Mouse (Mus musculus) liver, adult 2 months (tissue): ENCODE results near the gene Icam1. TPM values are rescaled to one million over a fixed set of nuclear protein-coding genes. Genes with fewer than 3 reads are reported as not detected.

Experiments used
- DNase-seq: peaks from one replicate; pipeline ENCODE4 v3.0.0-alpha.2; 2011; ENCODE audit warnings: low read depth, low spot score; ENCODE audit errors: extremely low read depth
- H3K27ac ChIP-seq: fragments of 200-500 bp; replicated peaks from 2 replicates; pipeline ENCODE4 v1.5.1; 2012; ENCODE audit warnings: low read depth, mild to moderate bottlenecking, control low read depth, inconsistent platforms, low read length; ENCODE audit not compliant: insufficient read depth
- H3K27me3 ChIP-seq: fragments of 200-500 bp; 2 replicates; pipeline ENCODE4 v1.6.1; 2012; ENCODE audit warnings: mild to moderate bottlenecking, moderate library complexity, low read length, inconsistent platforms; ENCODE audit not compliant: control insufficient read depth, insufficient read depth
- H3K36me3 ChIP-seq: fragments of 200-500 bp; 2 replicates; pipeline ENCODE4 v1.6.1; 2012; ENCODE audit warnings: low read length, inconsistent platforms; ENCODE audit not compliant: control insufficient read depth, insufficient read depth
- H3K4me1 ChIP-seq: fragments of 200-500 bp; 2 replicates; pipeline ENCODE4 v1.6.1; 2011; ENCODE audit warnings: low read length; ENCODE audit not compliant: control insufficient read depth, insufficient read depth
- H3K4me3 ChIP-seq: fragments of 200-500 bp; 2 replicates; pipeline ENCODE4 v1.5.1; 2011; ENCODE audit warnings: low read depth, mild to moderate bottlenecking, control low read depth, low read length, moderate library complexity; ENCODE audit not compliant: insufficient read depth
- H3K79me2 ChIP-seq: fragments of 200-500 bp; 2 replicates; pipeline ENCODE4 v1.6.1; 2012; ENCODE audit warnings: inconsistent platforms, mild to moderate bottlenecking, low read length, moderate library complexity; ENCODE audit not compliant: control insufficient read depth, insufficient read depth
- H3K9ac ChIP-seq: fragments of 200-500 bp; 2 replicates; pipeline ENCODE4 v1.6.1; 2012; ENCODE audit warnings: low read depth, mild to moderate bottlenecking, control low read depth, inconsistent platforms, low read length
- CTCF ChIP-seq: fragments of 200-500 bp; IDR thresholded peaks from 2 replicates; pipeline ENCODE4 v1.5.1; 2011; ENCODE audit warnings: low read depth, low read length, control low read depth
- POLR2A ChIP-seq: fragments of 200-500 bp; IDR thresholded peaks from 2 replicates; pipeline ENCODE4 v1.6.1; 2011; ENCODE audit warnings: low read length, control low read depth; ENCODE audit not compliant: insufficient read depth; ENCODE audit errors: extremely low read depth
- WGBS: fragments of 180-500 bp; shearing (Covaris S2); methylation state at CpG from one replicate; pipeline ENCODE4 v1.1.7; 2018; 5-methylcytosine and 5-hydroxymethylcytosine counted together
- polyA plus RNA-seq: library from polyadenylated mRNA; depleted of rRNA; stranded (reverse); fragments of >200 nt; gene quantifications from 2 replicates; pipeline ENCODE4 v1.2.3, GENCODE M21; 2012
- total RNA-seq: library from RNA; depleted of rRNA; stranded (reverse); fragments of >200 nt; gene quantifications from 2 replicates; pipeline ENCODE4 v1.2.3, GENCODE M21; 2014

The Icam1 gene
- total and polyA plus RNA-seq, 2 experiments: 8.6 to 11.6 TPM

GRCm38 (mm10) chr9:21022288-21022687 is 6.5 kb downstream of the Icam1 start:
- Histone ChIP-seq H3K4me3 (no peak overlapping the region), H3K9ac (no peak overlapping the region), H3K79me2 (no peaks in the 10 kb centered on the region), H3K27ac (no peak overlapping the region), H3K27me3 (no peaks in the 10 kb centered on the region), H3K4me1 (0 out of 2 replicates have a peak, but pooled peaks cover under 1% of the 10 kb centered on the region), H3K36me3 (peaks cover 12% of the 10 kb centered on the region)
- TF ChIP-seq CTCF (no peak), POLR2A (no peak)
- 50% methylated on average over 6 of the region's 6 CpGs for WGBS
- no peak for DNase-seq

GRCm38 (mm10) chr9:21022726-21023125 is 6.9 kb downstream of the Icam1 start:
- H3K27me3 ChIP-seq: no peaks in the 10 kb centered on the region
- WGBS: 80% methylated on average over 1 of the region's 1 CpGs

GRCm38 (mm10) chr9:21025258-21025810 is 9.5 kb downstream of the Icam1 start:
- H3K9ac ChIP-seq: no peak overlapping the region
- 84% methylated on average over 19 of the region's 19 CpGs for WGBS

More at GRCm38 (mm10) chr9:21022726-21023125, 6.9 kb downstream of the Icam1 start:
- no peaks in the 10 kb centered on the region for H3K4me1 ChIP-seq
- H3K4me3 ChIP-seq: no peak overlapping the region
- no peak overlapping the region for H3K9ac ChIP-seq
- TF ChIP-seq CTCF (peak; percentile 11; the same call in 1 of the 2 replicates), POLR2A (no peak)
- DNase-seq: no peak
- H3K79me2 ChIP-seq: no peaks in the 10 kb centered on the region
- no peak overlapping the region for H3K27ac ChIP-seq
- H3K36me3 ChIP-seq: peaks cover 14% of the 10 kb centered on the region

DNA sequence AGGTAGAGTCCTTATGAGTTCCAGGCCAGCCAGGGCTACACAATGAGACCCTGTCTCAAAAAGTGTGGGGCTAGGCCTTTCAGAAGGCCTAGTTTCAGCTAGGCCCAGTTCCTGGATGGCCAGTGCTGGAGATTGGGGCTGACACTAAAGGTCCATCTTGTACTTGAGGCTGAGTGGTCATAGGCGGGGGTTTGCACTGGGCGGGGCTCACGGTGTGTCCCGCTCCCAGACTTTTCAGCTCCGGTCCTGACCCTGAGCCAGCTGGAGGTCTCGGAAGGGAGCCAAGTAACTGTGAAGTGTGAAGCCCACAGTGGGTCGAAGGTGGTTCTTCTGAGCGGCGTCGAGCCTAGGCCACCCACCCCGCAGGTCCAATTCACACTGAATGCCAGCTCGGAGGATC is 11.1 kb downstream of the Icam1 start:
- Histone ChIP-seq H3K79me2 (no peaks in the 10 kb centered on the region), H3K27me3 (no peaks in the 10 kb centered on the region), H3K27ac (no peak overlapping the region), H3K9ac (no peak overlapping the region), H3K4me3 (no peak overlapping the region), H3K4me1 (peaks cover 15% of the 10 kb centered on the region), H3K36me3 (peaks cover 2% of the 10 kb centered on the region; the same call in 1 of the 2 replicates)
- TF ChIP-seq POLR2A: no peak
- TF ChIP-seq CTCF: no peak
- WGBS: 92% methylated on average over 12 of the region's 12 CpGs
- DNase-seq: no peak

More at GRCm38 (mm10) chr9:21025258-21025810, 9.5 kb downstream of the Icam1 start:
- Histone ChIP-seq H3K36me3 (peaks cover 12% of the 10 kb centered on the region), H3K27me3 (no peaks in the 10 kb centered on the region), H3K27ac (no peak overlapping the region), H3K79me2 (no peaks in the 10 kb centered on the region), H3K4me3 (no peak overlapping the region), H3K4me1 (peaks cover 8% of the 10 kb centered on the region)
- no peak for TF ChIP-seq POLR2A
- TF ChIP-seq CTCF: no peak
- no peak for DNase-seq

- Histone ChIP-seq H3K36me3 (peaks cover 2% of the 10 kb centered on the region; the same call in 1 of the 2 replicates), H3K27ac (no peak overlapping the region), H3K4me1 (peaks cover 15% of the 10 kb centered on the region), H3K9ac (no peak overlapping the region), H3K27me3 (no peaks in the 10 kb centered on the region), H3K4me3 (no peak overlapping the region), H3K79me2 (no peaks in the 10 kb centered on the region)
- no peak for TF ChIP-seq POLR2A
- no peak for TF ChIP-seq CTCF
- WGBS: 87% methylated on average over 8 of the region's 8 CpGs
- no peak for DNase-seq
Measured at GRCm38 (mm10) chr9:21027774-21028290, 12.0 kb downstream of the Icam1 start.

- 0 out of 2 replicates have a peak, but pooled peaks cover 1% of the 10 kb centered on the region for H3K27me3 ChIP-seq
- H3K4me3 ChIP-seq: no peak overlapping the region
- no peak overlapping the region for H3K27ac ChIP-seq
- TF ChIP-seq POLR2A (no peak), CTCF (no peak)
- no peak for DNase-seq
- WGBS: 82% methylated on average over 6 of the region's 6 CpGs
- H3K9ac ChIP-seq: no peak overlapping the region
- peaks cover 18% of the 10 kb centered on the region for H3K4me1 ChIP-seq
- H3K36me3 ChIP-seq: peaks cover 2% of the 10 kb centered on the region; the same call in 1 of the 2 replicates
- no peaks in the 10 kb centered on the region for H3K79me2 ChIP-seq
Measured at GRCm38 (mm10) chr9:21028560-21029110, 12.8 kb downstream of the Icam1 start.
